Mouse (Mus musculus) ovary, postnatal 10 days (tissue): Measurements from ENCODE around the gene Clstn2.

Experiments used
- DNase-seq: peaks from one replicate; pipeline ENCODE4 v3.0.0; 2022; ENCODE audit warnings: low spot score

The Clstn2 gene

DNA sequence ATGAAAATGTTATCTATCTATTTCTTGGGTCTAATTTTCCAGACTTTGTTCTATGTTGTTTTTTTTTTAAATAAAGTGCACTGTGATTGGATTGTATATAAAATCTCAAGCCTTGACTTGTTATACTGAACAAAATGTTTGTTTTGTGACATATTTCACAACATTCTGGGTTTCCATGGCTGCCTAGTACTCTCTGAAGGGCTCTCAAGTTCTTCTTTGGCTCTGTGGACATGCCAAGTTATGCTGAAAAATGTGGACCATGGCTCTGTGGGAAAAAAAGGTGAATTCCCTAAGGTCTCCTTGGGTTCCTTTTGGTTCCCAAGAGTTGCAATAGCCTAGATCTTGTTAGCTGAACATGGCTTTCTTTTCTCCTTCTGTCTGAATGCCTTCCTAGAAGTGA is 353.1 kb downstream of the Clstn2 start:
- no peak for DNase-seq

DNA sequence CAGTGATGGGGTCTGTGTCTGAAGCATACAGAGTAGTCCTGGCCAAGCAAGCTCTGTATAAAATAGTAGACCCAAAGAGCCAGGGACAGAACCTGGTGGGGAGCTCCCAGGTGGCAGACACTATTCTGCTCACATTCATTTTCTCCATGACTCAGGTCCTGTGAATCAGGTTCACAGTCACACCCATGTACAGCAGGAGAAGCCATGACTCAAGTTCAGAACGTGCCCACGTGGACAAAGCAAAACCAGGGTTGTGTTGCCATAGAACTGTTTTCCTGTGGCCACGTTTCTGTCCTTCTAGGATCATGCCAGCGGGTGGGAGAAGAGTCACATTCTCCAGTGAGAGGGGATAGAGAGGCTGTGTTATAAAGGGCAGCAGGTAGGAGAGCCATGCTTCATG is 353.9 kb downstream of the Clstn2 start:
- DNase-seq = no peak

DNA sequence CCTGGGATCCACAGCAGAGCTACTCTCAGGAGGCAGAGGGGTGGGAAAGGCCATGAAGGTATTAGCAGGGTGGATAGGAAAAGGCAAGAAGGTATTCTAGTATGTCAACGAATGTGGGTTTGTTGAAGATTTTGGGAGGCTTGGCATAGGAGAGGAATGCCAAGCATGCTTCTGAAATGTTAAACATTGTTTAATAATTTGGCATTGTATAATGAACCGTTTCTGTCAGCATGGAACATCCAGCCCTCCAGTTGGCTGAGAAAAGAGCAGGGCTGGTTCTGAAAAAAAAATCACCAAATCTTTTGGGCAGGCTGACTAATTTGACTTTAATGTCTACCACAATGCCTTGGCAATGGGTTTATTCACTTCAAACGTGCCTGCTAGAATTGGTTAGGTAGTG is 355.9 kb downstream of the Clstn2 start:
- DNase-seq = no peak

DNA sequence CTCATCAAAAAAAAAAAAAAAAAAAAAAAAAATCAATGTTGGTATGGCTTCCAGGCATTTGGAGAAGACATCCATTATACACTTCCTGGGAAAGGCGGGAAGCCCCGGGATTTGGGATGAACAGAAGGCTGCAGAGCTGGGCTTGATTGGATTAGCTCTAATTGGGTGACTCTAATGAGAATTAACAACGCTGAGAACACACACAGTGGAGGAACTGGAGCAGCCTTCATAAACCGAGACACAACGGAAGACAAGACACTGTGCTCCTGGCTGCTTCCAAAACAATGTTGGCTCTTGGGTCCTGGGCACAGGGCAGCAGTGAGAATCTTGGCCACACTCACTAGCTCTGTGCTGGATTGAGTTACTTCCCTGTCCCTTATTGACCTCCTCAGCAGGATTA is 360.3 kb downstream of the Clstn2 start:
- no peak for DNase-seq

DNA sequence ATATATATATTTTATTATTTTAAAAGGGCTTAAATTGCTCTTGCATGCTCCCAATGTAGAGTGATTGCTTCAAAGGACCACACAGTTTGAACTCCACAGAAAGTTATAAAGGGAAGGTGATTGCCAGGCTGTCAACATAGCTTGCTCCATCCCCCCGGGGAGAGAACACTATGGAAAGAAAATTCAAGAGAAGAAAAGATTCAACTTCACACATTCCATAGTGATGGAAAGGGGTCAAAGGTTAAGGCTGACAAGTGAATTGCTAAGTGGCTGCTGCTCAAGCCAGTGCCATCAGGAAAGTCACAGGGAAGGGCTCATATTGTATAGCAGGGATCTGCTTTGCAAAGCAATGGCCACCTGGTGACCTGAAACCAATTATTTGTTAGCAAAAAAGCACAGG is 360.8 kb downstream of the Clstn2 start:
- DNase-seq = no peak

DNA sequence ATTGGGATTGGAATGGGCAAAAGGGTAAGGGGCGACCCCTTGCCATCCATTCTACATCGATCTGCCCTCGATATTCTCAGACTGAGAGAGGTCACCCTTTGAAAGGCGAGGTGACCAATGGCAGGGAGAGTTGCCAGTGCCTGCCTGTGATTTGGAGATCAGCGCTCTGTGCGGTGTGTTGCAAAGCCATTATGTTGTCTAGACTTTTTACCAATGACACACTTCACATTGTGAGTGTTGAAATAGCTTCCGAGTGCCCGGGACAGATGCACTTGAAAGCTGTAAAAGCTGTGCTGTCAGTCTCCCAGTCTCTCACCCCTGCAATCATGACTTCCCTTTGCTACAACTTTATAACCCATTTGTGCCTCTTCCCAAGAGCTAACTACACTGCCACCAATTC is 362.3 kb downstream of the Clstn2 start:
- DNase-seq = no peak

DNA sequence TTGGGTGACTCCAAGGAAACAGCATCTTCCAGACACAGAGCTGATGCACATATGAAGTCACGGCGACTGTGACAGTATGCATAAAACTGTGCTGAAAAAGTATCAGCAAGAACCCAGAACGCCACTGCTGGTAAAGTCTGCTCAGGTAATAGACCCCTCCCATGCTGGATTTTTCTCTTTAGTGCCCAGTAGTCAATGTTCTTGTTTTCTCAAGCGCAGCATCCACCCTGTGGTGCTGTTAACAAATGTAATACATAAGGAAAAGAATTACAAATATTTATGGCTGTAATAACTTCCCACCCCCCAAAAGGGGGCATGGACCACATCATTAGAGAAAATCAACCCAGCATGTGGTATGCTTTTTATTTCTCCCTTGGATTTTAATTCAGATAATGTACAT is 372.0 kb downstream of the Clstn2 start:
- no peak for DNase-seq

DNA sequence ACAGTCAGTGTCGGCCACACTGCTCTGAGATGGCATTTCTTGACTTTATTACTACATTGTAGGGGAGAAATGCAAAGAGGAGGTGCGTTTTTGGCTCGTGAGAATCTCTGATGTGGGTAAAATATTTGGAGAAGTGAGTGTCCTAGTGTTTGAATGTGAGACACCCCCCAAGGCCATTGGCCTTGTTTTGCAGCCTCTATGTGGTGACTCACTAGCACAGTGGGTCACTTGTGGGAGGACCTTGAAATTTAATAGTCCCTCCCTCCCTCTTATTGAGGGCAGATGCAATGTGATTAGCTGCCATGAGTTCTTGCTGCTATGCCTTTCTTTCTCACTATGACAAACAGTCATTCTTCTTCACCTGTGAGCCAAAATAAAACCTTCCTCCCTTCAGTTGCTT is 374.2 kb downstream of the Clstn2 start:
- DNase-seq = no peak

DNA sequence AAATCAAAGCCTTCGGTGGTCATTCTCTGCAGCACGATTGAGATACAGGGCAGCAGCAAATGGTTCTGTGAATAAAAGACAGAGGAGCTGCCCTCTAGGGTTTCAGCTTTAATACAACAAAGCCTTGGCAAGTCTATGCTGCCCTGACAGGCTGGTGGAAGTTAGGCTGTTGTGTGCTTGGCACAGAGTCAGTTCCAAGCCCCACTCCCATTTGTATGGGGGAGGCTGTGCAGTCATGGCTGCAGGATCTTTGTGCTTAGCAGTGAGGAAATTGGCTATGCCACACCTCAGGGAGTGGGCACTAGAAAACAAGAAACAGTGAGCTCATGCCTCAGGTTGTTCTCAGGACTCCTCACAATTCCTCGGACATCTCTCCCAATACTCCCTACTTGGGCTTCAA is 384.6 kb downstream of the Clstn2 start:
- DNase-seq = no peak

DNA sequence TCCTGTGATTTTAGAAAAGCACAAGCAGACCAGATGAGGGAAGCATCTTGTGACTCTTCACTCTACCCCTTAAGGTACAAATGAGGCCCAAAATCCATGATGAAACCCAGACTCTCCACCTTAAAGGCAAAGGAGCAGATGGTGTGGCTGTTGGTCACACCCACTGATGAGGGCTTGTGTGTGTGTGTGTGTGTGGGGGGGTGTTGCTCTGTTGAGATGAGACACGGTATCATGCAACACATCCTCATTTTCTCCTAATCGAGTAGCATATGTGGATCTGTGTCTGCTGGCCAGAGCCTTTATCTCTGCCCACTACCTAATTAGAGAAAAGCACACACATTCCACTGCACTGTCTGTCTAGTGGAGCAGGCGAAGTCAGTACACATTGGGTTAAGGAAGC is 387.2 kb downstream of the Clstn2 start:
- DNase-seq = no peak

DNA sequence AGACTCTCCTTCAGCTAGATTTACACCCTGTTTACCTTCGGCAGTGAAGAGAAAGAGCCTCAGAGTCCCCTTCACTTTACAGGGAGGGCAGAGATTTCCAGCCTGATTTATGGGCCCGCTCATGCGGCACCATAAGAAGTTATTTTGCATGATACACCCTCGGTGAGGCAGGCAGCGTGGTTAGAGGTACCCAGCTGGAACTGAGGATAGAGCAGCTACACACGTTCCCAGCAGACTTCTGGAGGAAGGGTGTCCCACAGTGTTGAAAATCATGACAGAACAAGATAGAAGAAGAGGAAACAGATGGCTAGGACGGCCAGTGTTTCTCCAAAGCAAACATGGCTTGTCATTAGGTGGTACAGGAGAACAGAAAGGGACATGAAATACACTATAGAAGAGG is 390.6 kb downstream of the Clstn2 start:
- no peak for DNase-seq

DNA sequence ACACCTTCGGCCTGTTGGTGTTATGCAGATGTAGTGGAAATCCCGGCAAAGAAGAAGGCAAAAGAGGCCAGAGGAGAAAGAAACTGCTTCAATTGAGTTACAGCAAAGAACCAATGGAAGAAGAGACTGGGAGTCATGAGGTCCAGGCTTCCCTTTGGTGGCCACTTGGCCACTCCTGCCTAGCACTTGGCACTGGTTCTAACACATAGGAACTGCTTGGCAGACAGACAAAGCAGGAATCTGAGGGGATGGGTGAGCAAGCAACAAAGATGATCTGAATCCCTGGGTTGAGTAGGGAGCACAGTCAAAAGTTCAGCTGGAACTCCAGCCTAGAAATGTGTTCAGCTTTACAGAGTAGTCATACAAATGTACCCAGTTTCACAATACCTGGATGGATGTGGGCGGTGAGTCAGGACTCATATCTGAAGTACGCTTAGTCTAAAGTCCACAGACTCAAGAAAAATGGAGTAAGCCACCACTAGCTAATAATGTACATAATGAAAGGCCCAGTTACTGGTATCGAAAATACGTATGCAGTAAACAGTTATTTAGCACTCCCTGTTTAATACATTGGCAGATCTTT is 392.9 kb downstream of the Clstn2 start:
- no peak for DNase-seq

DNA sequence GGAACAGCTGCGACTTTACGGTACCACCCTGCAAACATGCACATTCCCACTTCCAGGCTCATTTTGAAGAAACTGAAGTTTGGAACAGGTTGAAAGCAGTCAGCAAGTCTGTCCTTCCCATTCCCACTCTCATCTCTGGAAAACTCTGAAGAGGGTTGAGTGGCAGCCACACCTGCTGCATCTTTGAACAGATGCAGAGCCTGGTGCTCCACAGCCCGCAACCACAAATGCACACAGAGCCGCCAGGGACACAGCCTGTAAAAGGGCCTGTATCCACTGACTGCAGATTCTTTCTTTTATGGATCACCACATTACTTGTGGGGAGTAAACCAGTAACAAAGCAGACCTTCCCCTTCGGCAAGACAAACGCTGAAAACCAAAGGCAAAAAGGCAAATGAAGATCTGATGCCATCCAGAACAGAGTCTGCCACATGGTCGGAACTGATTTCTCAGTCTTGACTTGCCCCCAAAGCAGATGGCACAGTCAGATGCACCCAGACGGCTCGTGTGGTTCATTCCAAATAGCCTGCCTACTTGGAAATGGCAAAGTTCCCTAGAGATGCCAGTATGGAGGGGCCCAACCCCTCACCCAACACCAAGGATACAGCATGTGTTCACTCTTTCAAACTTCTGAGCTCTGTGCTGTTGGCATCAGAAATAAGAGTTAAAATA is 394.2 kb downstream of the Clstn2 start:
- DNase-seq = no peak

DNA sequence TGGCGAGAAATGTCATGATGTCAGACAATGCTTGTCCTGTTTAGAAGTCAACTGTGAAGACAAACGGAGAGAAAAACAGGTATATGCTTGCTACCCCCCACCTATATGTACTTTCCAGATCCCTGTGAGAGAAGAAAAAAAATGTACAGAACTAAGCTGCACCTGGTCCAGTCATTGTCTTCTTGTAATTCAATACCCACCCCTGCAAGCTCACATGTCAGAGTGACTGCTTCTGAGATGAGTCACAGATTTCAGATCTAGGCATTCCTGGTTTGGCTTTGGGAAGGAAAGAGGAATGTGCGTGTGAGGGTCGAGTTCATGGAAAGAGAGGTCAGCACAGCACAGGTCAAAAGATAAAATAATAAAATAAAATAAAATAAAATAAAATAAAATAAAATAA is 397.6 kb downstream of the Clstn2 start:
- DNase-seq = no peak

DNA sequence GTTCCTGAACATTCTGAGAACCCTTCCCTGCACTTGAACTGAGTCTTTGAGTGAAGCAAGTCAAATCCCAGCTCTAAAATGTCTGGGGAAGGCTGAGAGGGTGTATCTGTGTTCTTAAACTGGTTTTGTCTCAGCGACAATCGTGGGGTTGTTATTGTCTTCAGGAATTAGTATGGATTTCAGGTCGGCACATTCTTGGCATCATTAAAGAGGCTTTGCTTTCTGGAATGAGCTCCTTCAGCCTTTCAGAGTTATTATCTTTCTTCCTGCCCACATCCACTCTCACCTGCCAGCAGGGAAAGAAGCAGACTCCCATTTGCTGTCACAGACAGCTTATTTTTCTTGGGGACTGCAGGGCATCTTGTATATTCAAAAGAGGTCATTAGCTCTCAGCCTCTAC is 398.1 kb downstream of the Clstn2 start:
- DNase-seq = no peak

DNA sequence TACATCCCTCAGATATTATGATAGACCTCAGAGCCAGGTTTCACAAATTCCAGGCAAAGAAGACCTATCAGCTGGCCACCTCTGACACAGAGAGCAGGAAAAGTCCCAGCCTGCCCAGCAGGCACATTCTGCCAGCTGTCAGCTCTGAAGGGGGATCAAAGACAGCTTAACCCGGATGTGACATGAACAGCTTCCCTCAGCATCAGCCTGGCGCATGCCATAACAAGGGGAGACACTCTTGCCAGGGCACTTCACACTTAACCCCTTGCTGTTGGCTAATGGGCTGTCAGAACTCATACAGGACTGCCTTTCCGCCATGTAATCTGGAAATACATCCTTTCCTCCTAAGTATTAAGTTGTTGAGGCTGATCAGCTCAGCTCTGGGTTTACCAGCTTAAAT is 403.8 kb downstream of the Clstn2 start:
- DNase-seq = no peak

DNA sequence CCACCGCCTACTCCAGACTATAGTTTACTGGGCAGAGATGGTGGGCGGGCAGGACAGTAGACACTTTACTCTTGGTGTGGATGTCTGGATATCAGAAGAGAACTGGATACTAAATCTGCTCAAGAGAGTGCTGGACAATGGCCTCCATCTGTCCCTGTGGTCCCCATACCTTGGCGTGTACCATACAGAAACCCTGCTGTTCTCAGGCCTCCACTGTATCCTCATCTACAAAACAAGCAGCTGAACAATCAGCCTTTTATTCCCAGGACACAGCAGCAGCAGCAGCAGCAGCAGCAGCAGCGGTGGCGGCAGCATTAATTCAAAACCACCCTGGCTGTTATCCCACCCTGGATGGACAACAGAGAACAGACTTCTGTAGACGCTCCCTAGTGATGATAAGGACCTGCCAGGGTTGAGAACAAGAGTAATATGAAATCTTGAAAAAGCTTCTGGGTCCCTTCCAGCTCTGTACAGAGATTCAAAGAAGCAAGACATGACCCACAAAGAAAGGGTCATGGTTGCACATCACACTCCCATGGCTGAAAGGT is 404.5 kb downstream of the Clstn2 start:
- no peak for DNase-seq

DNA sequence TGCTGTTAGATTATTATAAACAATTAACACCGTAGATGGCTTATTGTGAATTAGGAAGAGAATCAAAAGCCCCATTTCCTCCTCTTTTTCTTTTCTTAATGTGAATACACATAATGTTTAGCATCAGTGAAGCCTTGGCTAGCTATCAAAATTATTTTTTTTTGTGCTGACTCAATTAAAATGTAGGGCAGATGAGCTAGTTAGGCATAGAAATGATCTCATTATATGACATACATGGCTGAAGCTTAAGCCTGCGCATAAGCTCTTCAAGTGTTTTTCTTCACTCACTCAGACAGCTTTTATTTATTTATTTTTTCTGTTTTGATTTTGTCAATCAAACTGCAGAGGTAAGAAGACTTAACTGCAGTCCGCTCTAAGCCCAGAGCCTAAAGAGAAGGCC is 405.1 kb downstream of the Clstn2 start:
- no peak for DNase-seq

DNA sequence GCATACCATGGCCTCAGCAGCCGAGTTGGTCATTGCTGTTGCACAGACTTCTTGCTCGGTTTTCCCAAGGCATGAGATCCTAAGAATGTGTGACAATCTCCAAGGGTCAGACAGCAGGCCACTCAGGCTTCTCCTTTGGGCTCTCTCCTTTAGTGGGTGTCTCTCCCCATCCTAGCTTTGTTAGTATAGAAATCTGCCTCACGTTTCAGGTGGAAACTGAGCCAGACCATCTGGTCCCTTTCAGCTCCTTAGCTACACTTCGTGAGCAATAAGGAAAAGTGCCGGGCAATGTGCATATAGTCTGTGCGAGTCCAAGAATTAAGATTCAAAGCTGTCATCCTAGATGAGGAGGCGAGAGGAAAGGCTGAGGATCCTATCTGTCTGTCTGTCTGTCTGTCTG is 422.4 kb downstream of the Clstn2 start:
- DNase-seq = no peak

DNA sequence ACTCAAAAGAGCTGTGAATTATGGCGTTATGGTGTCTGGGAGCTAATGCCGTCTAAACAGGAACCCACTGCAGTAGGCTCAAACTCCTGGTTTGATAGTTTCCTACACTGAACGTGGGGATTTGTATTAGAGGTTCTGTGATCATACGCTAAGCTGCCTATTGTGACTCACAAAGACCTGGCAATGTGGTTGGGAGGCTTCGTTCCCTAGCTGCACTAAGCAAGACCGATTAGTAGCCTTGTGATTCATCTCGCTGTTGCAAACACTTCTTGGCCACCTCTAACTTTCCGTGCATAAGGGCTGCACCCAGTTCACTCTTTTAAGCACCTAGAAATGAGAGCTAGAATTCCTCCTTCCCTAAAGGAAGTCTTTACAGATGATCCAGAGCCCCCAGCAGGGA is 429.3 kb downstream of the Clstn2 start:
- no peak for DNase-seq

DNA sequence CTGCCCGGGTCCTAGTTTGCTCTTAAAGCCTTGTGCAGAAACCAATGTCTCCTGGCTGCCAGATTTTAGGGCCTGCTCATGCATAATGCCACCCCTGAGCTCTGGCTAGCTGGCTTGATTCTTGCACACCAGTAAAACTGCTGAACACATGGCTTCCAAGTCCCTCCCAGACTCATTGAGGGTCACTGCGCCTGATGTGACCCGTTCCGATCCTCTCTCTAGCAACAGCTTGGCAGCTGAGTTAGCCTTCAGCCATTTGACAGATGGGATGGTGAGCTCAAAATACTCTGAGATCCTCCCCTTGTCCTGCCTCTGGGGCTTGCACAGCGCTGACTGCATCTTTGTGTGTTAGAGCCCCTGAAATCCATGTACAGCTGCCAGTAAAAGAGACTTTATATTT is 430.5 kb downstream of the Clstn2 start:
- no peak for DNase-seq

DNA sequence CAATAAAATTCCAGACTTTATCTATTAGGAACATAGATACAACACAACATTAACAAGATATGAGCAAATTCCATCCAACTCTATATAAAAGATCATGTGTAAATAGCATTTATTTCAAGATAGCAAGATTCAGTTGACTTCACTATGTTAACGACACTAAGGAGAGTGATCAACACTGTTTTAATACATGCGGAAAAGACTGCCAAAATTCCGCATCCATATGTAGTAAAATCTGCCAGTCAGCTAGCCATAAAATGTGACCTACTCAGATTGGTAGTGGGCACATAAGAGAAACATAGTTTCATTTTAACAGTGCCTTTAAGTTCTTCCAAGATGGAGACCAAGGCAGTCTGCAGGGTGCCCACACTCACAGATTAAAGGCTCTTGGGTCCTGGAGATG is 434.0 kb downstream of the Clstn2 start:
- DNase-seq = no peak

DNA sequence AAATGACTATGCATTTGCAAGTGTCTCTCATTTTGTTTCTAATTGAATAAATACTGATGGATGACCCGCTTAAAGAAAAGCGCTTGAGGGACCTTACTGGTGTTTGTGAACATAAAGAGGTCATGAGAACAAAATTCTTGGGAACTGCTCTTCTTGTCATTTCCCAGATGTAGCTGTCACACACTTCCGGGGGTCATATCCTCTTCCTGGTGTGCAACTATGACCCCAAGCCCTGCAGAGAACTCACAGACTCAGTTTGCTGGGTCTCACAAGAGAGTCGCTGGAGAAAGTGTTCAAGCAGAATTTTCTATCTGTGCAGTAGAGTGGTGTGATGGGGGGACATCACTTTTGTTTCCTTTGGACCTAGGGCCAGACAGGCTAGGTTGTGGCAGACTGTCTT is 442.3 kb downstream of the Clstn2 start:
- DNase-seq = no peak

DNA sequence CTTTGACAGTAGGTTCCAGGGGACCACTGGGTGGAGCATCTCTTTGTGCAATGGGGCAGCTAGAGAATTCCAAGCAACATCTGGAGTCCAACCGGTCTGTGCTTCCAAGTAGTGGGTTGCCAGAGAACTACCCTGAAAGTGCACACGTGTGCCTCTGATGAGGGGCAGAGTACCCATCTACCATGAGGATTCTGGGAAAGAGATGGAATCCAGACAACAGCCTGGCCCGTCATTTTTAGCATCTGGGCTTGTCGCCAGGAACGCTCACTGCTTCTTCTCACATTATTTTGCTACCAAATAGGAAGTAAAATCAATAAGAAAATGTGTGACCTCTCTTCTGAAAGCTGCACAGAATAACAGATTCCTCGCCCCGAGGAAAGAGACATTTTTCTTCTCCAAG is 462.1 kb downstream of the Clstn2 start:
- no peak for DNase-seq
